In genomic region chr7:132426069-132426468, GRCm38 (mm10) we compare ENCODE assay signal across 20 mouse cellular contexts.
DNase-seq lines count a peak whose midpoint lies in the region; ATAC-seq and TF ChIP-seq lines count a peak whose summit lies in the region.
"Had no signal": no experiment of that assay in that cellular context is flagged by ENCODE, and none has a peak within 500 bp of the region (broad histone marks: within the 10 kb centered on the region; RNA-seq: fewer than 3 reads in every experiment).

No protein-coding gene starts in this region.

- no peaks in the 10 kb centered on the region for H3K36me3 ChIP-seq in hindbrain, embryonic 10.5 days
- no peaks in the 10 kb centered on the region for H3K36me3 ChIP-seq in hindbrain, embryonic 16.5 days (ENCODE audit: control insufficient read depth, insufficient read depth, low read length)
- H3K36me3 ChIP-seq in kidney, embryonic 14.5 days (ENCODE audit: control insufficient read depth, insufficient read depth, low read length), result no peaks in the 10 kb centered on the region
- H3K36me3 ChIP-seq in intestine, postnatal 0 days (ENCODE audit: control insufficient read depth, insufficient read depth), result no peaks in the 10 kb centered on the region
- H3K36me3 ChIP-seq: embryonic facial prominence, embryonic 15.5 days; limb, embryonic 13.5 days; liver, embryonic 12.5 days; midbrain, embryonic 15.5 days had no signal

- H3K4me2 ChIP-seq in hindbrain, embryonic 16.5 days (ENCODE audit: low read length), result no peak overlapping the region
- no peak overlapping the region for H3K4me2 ChIP-seq in kidney, embryonic 14.5 days (replicated peaks; ENCODE audit: low read depth, low read length)
- H3K4me2 ChIP-seq in intestine, postnatal 0 days (replicated peaks; ENCODE audit: low read depth), result no peak overlapping the region
- H3K4me2 ChIP-seq: embryonic facial prominence, embryonic 15.5 days; limb, embryonic 13.5 days; liver, embryonic 12.5 days; midbrain, embryonic 15.5 days had no signal

- H3K27ac ChIP-seq in hindbrain, embryonic 10.5 days, result 0 out of 2 replicates have a peak overlapping the region, but pooled peaks have one; percentile 65
- H3K27ac ChIP-seq in hindbrain, embryonic 16.5 days (ENCODE audit: low read depth, low read length), result no peak overlapping the region
- H3K27ac ChIP-seq in kidney, embryonic 14.5 days (ENCODE audit: low read depth, low read length), result no peak overlapping the region
- no peak overlapping the region for H3K27ac ChIP-seq in intestine, postnatal 0 days (ENCODE audit: low read depth, low read length)
- H3K27ac ChIP-seq: embryonic facial prominence, embryonic 15.5 days; gastrocnemius, adult 2 months; kidney, postnatal 0 days; limb, embryonic 13.5 days; liver, embryonic 12.5 days; midbrain, embryonic 15.5 days; stomach, postnatal 0 days had no signal

- ATAC-seq in hindbrain, embryonic 16.5 days, result no peak
- ATAC-seq in kidney, embryonic 14.5 days (ENCODE audit: low FRiP score, low TSS enrichment), result no peak
- peak; percentile 73 for ATAC-seq in intestine, postnatal 0 days
- ATAC-seq: forebrain, embryonic 14.5 days; liver, embryonic 12.5 days; midbrain, embryonic 15.5 days had no signal

- WGBS in hindbrain, embryonic 10.5 days, result 61% methylated on average over 5 of the region's 5 CpGs
- WGBS in hindbrain, embryonic 16.5 days, result 47% methylated on average over 5 of the region's 5 CpGs
- WGBS in kidney, embryonic 14.5 days, result 55% methylated on average over 5 of the region's 5 CpGs
- 55% methylated on average over 5 of the region's 5 CpGs for WGBS in intestine, postnatal 0 days

- H3K4me3 ChIP-seq in hindbrain, embryonic 10.5 days, result no peak overlapping the region
- H3K4me3 ChIP-seq in hindbrain, embryonic 16.5 days (ENCODE audit: low read length), result no peak overlapping the region
- no peak overlapping the region for H3K4me3 ChIP-seq in kidney, embryonic 14.5 days (ENCODE audit: low read length)
- no peak overlapping the region for H3K4me3 ChIP-seq in intestine, postnatal 0 days (ENCODE audit: low read depth, low read length)
- H3K4me3 ChIP-seq: embryonic facial prominence, embryonic 15.5 days; gastrocnemius, adult 2 months; limb, embryonic 13.5 days; liver, embryonic 12.5 days; midbrain, embryonic 15.5 days had no signal

- H3K4me1 ChIP-seq in hindbrain, embryonic 10.5 days (replicated peaks), result peaks cover 27% of the 10 kb centered on the region
- H3K4me1 ChIP-seq in hindbrain, embryonic 16.5 days (ENCODE audit: control insufficient read depth, insufficient read depth, low read depth, low read length), result peaks cover 4% of the 10 kb centered on the region; the same call in 1 of the 2 replicates
- no peaks in the 10 kb centered on the region for H3K4me1 ChIP-seq in kidney, embryonic 14.5 days (ENCODE audit: control insufficient read depth, insufficient read depth, low read length)
- H3K4me1 ChIP-seq in intestine, postnatal 0 days (replicated peaks; ENCODE audit: control insufficient read depth, insufficient read depth, low read length), result no peaks in the 10 kb centered on the region; the same call in 1 of the 2 replicates
- H3K4me1 ChIP-seq: embryonic facial prominence, embryonic 15.5 days; limb, embryonic 13.5 days; liver, embryonic 12.5 days had no signal

- H3K9me3 ChIP-seq in hindbrain, embryonic 10.5 days, result peaks cover 3% of the 10 kb centered on the region; the same call in 1 of the 2 replicates
- H3K9me3 ChIP-seq in hindbrain, embryonic 16.5 days (ENCODE audit: control insufficient read depth, low read length), result no peaks in the 10 kb centered on the region
- no peaks in the 10 kb centered on the region for H3K9me3 ChIP-seq in kidney, embryonic 14.5 days (ENCODE audit: control insufficient read depth, low read length)
- no peaks in the 10 kb centered on the region for H3K9me3 ChIP-seq in intestine, postnatal 0 days (ENCODE audit: control insufficient read depth)
- H3K9me3 ChIP-seq: embryonic facial prominence, embryonic 15.5 days; limb, embryonic 13.5 days; liver, embryonic 12.5 days; midbrain, embryonic 15.5 days had no signal

- TF ChIP-seq CTCF in intestine, postnatal 0 days (IDR thresholded peaks at IDR 0.05; ENCODE audit: low read depth), result no peak

- H3K9ac ChIP-seq in hindbrain, embryonic 16.5 days (ENCODE audit: low read depth, low read length), result no peak overlapping the region
- no peak overlapping the region for H3K9ac ChIP-seq in kidney, embryonic 14.5 days (ENCODE audit: low read depth, low read length)
- no peak overlapping the region for H3K9ac ChIP-seq in intestine, postnatal 0 days (ENCODE audit: low read depth, low read length)
- H3K9ac ChIP-seq: embryonic facial prominence, embryonic 15.5 days; limb, embryonic 13.5 days; liver, embryonic 12.5 days; midbrain, embryonic 15.5 days had no signal

- DNase-seq in hindbrain, embryonic 10.5 days (ENCODE audit: low spot score), result no peak
- DNase-seq in kidney, postnatal 14 days, result peak; percentile 28
- no peak for DNase-seq in natural killer cell, adult 2 months (ENCODE audit: low spot score in 2 of 2)
- no peak for DNase-seq in cerebellum, postnatal 25 days
- DNase-seq: adrenal gland, postnatal 14 days; cerebellum, adult 9-10 months; gastrocnemius, adult 2 months; right cerebral cortex, postnatal 14 days; thymus, adult 2 months; thymus, postnatal 4 days had no signal

- H3K27me3 ChIP-seq in hindbrain, embryonic 10.5 days (ENCODE audit: insufficient read depth, poor library complexity, severe bottlenecking), result no peaks in the 10 kb centered on the region
- H3K27me3 ChIP-seq in hindbrain, embryonic 16.5 days (replicated peaks; ENCODE audit: control insufficient read depth, insufficient read depth, low read length), result no peaks in the 10 kb centered on the region
- no peaks in the 10 kb centered on the region for H3K27me3 ChIP-seq in kidney, embryonic 14.5 days (ENCODE audit: control insufficient read depth, insufficient read depth, low read length)
- no peaks in the 10 kb centered on the region for H3K27me3 ChIP-seq in intestine, postnatal 0 days (replicated peaks; ENCODE audit: control insufficient read depth, insufficient read depth, low read length)
- H3K27me3 ChIP-seq: embryonic facial prominence, embryonic 15.5 days; limb, embryonic 13.5 days; liver, embryonic 12.5 days; midbrain, embryonic 15.5 days had no signal
